Mouse (Mus musculus): ENCODE results near the gene Krtap24-1. TPM values are rescaled to one million over a fixed set of nuclear protein-coding genes. Genes with fewer than 3 reads are reported as not detected.
A peak's percentile ranks its signal among the peaks of the same experiment; 100 is the strongest.

Krtap24-1 gene
- total and polyA plus RNA-seq, 2 experiments from 2014 or later: not detected

DNA sequence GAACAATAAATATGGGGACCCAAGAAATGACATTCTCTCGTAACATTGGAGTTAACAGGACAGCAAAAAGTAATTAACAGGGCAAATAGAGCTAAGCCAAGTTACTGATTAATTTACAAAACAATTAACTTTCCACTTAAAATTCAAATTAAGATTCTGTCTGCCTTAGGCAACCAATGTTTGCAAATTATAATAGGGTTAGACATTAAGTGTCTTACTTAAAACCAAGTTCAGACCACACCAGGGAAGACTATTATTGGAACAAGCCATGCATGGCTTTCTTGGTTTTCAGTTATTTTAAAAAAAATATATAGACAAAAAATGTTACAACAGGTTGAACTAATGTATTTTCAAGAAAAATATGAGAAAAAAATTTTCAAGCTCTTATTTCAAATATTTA is 43.0 kb downstream of the Krtap24-1 start:
- no peak overlapping the region for H3K9ac ChIP-seq
- no peak overlapping the region for H3K4me3 ChIP-seq (ENCODE audit: low read depth, low read length)

GRCm38 (mm10) chr16:88563045-88563913 is 48.8 kb downstream of the Krtap24-1 start, which contains the start of gene Cldn8:
Gene Cldn8 (minus strand): TSS chr16:88563183.
- Histone ChIP-seq H3K36me3 (ENCODE audit: insufficient read depth) (no peaks in the 10 kb centered on the region), H3K9ac (no peak within 1 kb of the TSS), H3K4me2 (ENCODE audit: low read depth) (no peak within 1 kb of the TSS), H3K27ac (ENCODE audit: low read depth, low read length) (no peak within 1 kb of the TSS), H3K27me3 (ENCODE audit: insufficient read depth, low read length) (no peaks in the 10 kb centered on the region), H3K4me3 (ENCODE audit: low read depth, low read length) (no peak within 1 kb of the TSS), H3K9me3 (ENCODE audit: low read length) (no peaks in the 10 kb centered on the region), H3K4me1 (ENCODE audit: insufficient read depth) (no peaks in the 10 kb centered on the region)
- WGBS: 74% methylated on average over 6 of the region's 6 CpGs
- no peak for DNase-seq
- no peak for ATAC-seq
- no peak for TF ChIP-seq CTCF (IDR thresholded peaks at IDR 0.05; ENCODE audit: low read depth)

More for the DNA sequence above, 43.0 kb downstream of the Krtap24-1 start:
- 41% methylated on average over 1 of the region's 1 CpGs for WGBS
- ATAC-seq (no peak), DNase-seq (no peak)
- TF ChIP-seq CTCF (IDR thresholded peaks at IDR 0.05; ENCODE audit: low read depth): no peak
- H3K27ac ChIP-seq (ENCODE audit: low read depth, low read length): no peak overlapping the region
- H3K27me3 ChIP-seq (ENCODE audit: insufficient read depth, low read length): no peaks in the 10 kb centered on the region
- no peaks in the 10 kb centered on the region for H3K36me3 ChIP-seq (ENCODE audit: insufficient read depth)
- no peaks in the 10 kb centered on the region for H3K9me3 ChIP-seq (ENCODE audit: low read length)
- H3K4me2 ChIP-seq (ENCODE audit: low read depth): no peak overlapping the region
- H3K4me1 ChIP-seq (ENCODE audit: insufficient read depth): no peaks in the 10 kb centered on the region

GRCm38 (mm10) chr16:88561617-88562164 is 50.4 kb downstream of the Krtap24-1 start:
- 12% methylated on average over 6 of the region's 6 CpGs for WGBS
- peak; percentile 32; the same call in 1 of the 2 replicates for ATAC-seq
- no peak for TF ChIP-seq CTCF (IDR thresholded peaks at IDR 0.05; ENCODE audit: low read depth)

More at GRCm38 (mm10) chr16:88561617-88562164, 50.4 kb downstream of the Krtap24-1 start:
- no peaks in the 10 kb centered on the region for H3K27me3 ChIP-seq (ENCODE audit: insufficient read depth, low read length)
- H3K27ac ChIP-seq (ENCODE audit: low read depth, low read length): no peak overlapping the region
- H3K4me3 ChIP-seq (ENCODE audit: low read depth, low read length): no peak overlapping the region
- no peak overlapping the region for H3K4me2 ChIP-seq (ENCODE audit: low read depth)
- H3K9me3 ChIP-seq (ENCODE audit: low read length): no peaks in the 10 kb centered on the region
- no peak overlapping the region for H3K9ac ChIP-seq
- no peaks in the 10 kb centered on the region for H3K4me1 ChIP-seq (ENCODE audit: insufficient read depth)
- no peaks in the 10 kb centered on the region for H3K36me3 ChIP-seq (ENCODE audit: insufficient read depth)
- peak; percentile 7 for DNase-seq

Other genes with a start within 250 kb of the Krtap24-1 start
- not detected in 2 replicates for gene Cldn17, start 105.3 kb downstream of the Krtap24-1 start, total RNA-seq (2014; rRNA removed)
- gene Cldn17, start 105.3 kb downstream of the Krtap24-1 start, polyA plus RNA-seq (2015; fragmentation: Nextera tagmentation; extraction: Ambion mirVana): not detected in 2 replicates
- gene Cldn8, start 49.1 kb downstream of the Krtap24-1 start, total RNA-seq (2014; rRNA removed): not detected in 2 replicates
- not detected in 2 replicates for gene Cldn8, start 49.1 kb downstream of the Krtap24-1 start, polyA plus RNA-seq (2015; fragmentation: Nextera tagmentation; extraction: Ambion mirVana)
- gene 2310079G19Rik, start 15.4 kb upstream of the Krtap24-1 start, total RNA-seq (2014; rRNA removed): not detected in 2 replicates
- not detected in 2 replicates for gene 2310079G19Rik, start 15.4 kb upstream of the Krtap24-1 start, polyA plus RNA-seq (2015; fragmentation: Nextera tagmentation; extraction: Ambion mirVana)
- not detected in 2 replicates for gene Krtap26-1, start 35.5 kb upstream of the Krtap24-1 start, total RNA-seq (2014; rRNA removed)
- gene Krtap26-1, start 35.5 kb upstream of the Krtap24-1 start, polyA plus RNA-seq (2015; fragmentation: Nextera tagmentation; extraction: Ambion mirVana): not detected in 2 replicates
- not detected in 2 replicates for gene Krtap27-1, start 59.4 kb upstream of the Krtap24-1 start, total RNA-seq (2014; rRNA removed)
- gene Krtap27-1, start 59.4 kb upstream of the Krtap24-1 start, polyA plus RNA-seq (2015; fragmentation: Nextera tagmentation; extraction: Ambion mirVana): not detected in 2 replicates
- not detected in 2 replicates for gene 2310061N02Rik, start 95.7 kb upstream of the Krtap24-1 start, total RNA-seq (2014; rRNA removed)
- gene 2310061N02Rik, start 95.7 kb upstream of the Krtap24-1 start, polyA plus RNA-seq (2015; fragmentation: Nextera tagmentation; extraction: Ambion mirVana): not detected in 2 replicates
- not detected in 2 replicates for gene Krtap13-1, start 116.6 kb upstream of the Krtap24-1 start, total RNA-seq (2014; rRNA removed)
- gene Krtap13-1, start 116.6 kb upstream of the Krtap24-1 start, polyA plus RNA-seq (2015; fragmentation: Nextera tagmentation; extraction: Ambion mirVana): not detected in 2 replicates
- gene Krtap13, start 139.4 kb upstream of the Krtap24-1 start, total RNA-seq (2014; rRNA removed): not detected in 2 replicates
- gene Krtap13, start 139.4 kb upstream of the Krtap24-1 start, polyA plus RNA-seq (2015; fragmentation: Nextera tagmentation; extraction: Ambion mirVana): not detected in 2 replicates
- not detected in 2 replicates for gene 2310034C09Rik, start 146.6 kb upstream of the Krtap24-1 start, total RNA-seq (2014; rRNA removed)
- gene 2310034C09Rik, start 146.6 kb upstream of the Krtap24-1 start, polyA plus RNA-seq (2015; fragmentation: Nextera tagmentation; extraction: Ambion mirVana): not detected in 2 replicates
- gene 2310057N15Rik, start 161.9 kb upstream of the Krtap24-1 start, total RNA-seq (2014; rRNA removed): not detected in 2 replicates
- not detected in 2 replicates for gene 2310057N15Rik, start 161.9 kb upstream of the Krtap24-1 start, polyA plus RNA-seq (2015; fragmentation: Nextera tagmentation; extraction: Ambion mirVana)
- not detected in 2 replicates for gene Gm5965, start 165.6 kb upstream of the Krtap24-1 start, total RNA-seq (2014; rRNA removed)
- gene Gm5965, start 165.6 kb upstream of the Krtap24-1 start, polyA plus RNA-seq (2015; fragmentation: Nextera tagmentation; extraction: Ambion mirVana): not detected in 2 replicates
- gene Gm20741, start 199.9 kb upstream of the Krtap24-1 start, total RNA-seq (2014; rRNA removed): not detected in 2 replicates
- not detected in 2 replicates for gene Gm20741, start 199.9 kb upstream of the Krtap24-1 start, polyA plus RNA-seq (2015; fragmentation: Nextera tagmentation; extraction: Ambion mirVana)
- not detected in 2 replicates for gene Krtap15, start 207.9 kb upstream of the Krtap24-1 start, total RNA-seq (2014; rRNA removed)
- not detected in 2 replicates for gene Krtap15, start 207.9 kb upstream of the Krtap24-1 start, polyA plus RNA-seq (2015; fragmentation: Nextera tagmentation; extraction: Ambion mirVana)
- not detected in 2 replicates for gene Krtap14, start 213.9 kb upstream of the Krtap24-1 start, total RNA-seq (2014; rRNA removed)
- gene Krtap14, start 213.9 kb upstream of the Krtap24-1 start, polyA plus RNA-seq (2015; fragmentation: Nextera tagmentation; extraction: Ambion mirVana): not detected in 2 replicates